In the genomic region with DNA sequence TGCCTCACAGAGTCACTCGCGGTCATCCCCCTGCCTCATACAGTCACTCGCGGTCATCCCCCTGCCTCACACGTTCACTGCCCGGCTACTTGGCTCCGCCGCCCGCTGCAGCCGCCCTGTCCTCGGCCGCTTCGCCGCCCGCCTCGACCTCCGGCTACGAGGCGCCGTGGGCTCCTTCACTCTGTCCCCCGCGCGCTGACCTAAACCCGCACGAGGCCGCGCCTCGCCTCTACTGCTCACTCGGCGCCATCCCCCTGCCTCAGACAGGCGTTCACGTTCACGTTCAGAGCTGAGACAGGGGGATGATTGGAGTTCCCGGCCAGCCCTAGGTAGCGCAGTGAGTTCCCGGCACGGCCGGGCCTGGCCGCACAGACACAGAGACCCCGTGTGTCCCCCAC, we compare ENCODE assay signal across 8 mouse cellular contexts. TPM values are rescaled to one million over a fixed set of nuclear protein-coding genes. Genes with fewer than 3 reads are reported as not detected.
DNase-seq lines count a peak whose midpoint lies in the region; ATAC-seq and TF ChIP-seq lines count a peak whose summit lies in the region.
"Not testable (repeated sequence)": the region's sequence is repeated elsewhere in the genome, so short reads cannot be mapped to it uniquely, and the experiment has no call there.

No protein-coding gene starts in this region.

- not testable (repeated sequence) for H3K4me1 ChIP-seq in bone marrow macrophage, adult 2 months (ENCODE audit: control insufficient read depth, insufficient read depth, low read length); heart, adult 2 months (ENCODE audit: control insufficient read depth, insufficient read depth, low read length); hindbrain, embryonic 16.5 days (ENCODE audit: control insufficient read depth, insufficient read depth, low read depth, low read length); limb, embryonic 12.5 days (replicated peaks); lung, postnatal 0 days (ENCODE audit: insufficient read depth, low read depth, low read length); neural tube, embryonic 12.5 days; thymus, adult 2 months (replicated peaks; ENCODE audit: control insufficient read depth, insufficient read depth, low read length)

- not testable (repeated sequence) for H3K9me3 ChIP-seq in hindbrain, embryonic 16.5 days (ENCODE audit: control insufficient read depth, low read length); limb, embryonic 12.5 days; neural tube, embryonic 12.5 days
- peaks cover 20% of the 10 kb centered on the region for H3K9me3 ChIP-seq in lung, postnatal 0 days (ENCODE audit: low read length)

- peak overlapping the region; percentile 62 for H3K4me2 ChIP-seq in hindbrain, embryonic 16.5 days (ENCODE audit: low read length)
- peak overlapping the region; percentile 49; the same call in 1 of the 2 replicates for H3K4me2 ChIP-seq in limb, embryonic 12.5 days
- peak overlapping the region; percentile 95 for H3K4me2 ChIP-seq in lung, postnatal 0 days (replicated peaks; ENCODE audit: low read depth, low read length)
- H3K4me2 ChIP-seq in neural tube, embryonic 12.5 days (replicated peaks), result not testable (repeated sequence)

- H3K27me3 ChIP-seq in heart, adult 2 months (ENCODE audit: control insufficient read depth, insufficient read depth, low read length); hindbrain, embryonic 16.5 days (replicated peaks; ENCODE audit: control insufficient read depth, insufficient read depth, low read length); limb, embryonic 12.5 days; lung, postnatal 0 days (replicated peaks; ENCODE audit: insufficient read depth, low read length); neural tube, embryonic 12.5 days (replicated peaks); thymus, adult 2 months (ENCODE audit: control insufficient read depth, insufficient read depth, low read length): not testable (repeated sequence)

- H3K4me3 ChIP-seq in bone marrow macrophage, adult 2 months (ENCODE audit: insufficient read depth, low read length), result peak overlapping the region; percentile 73
- H3K4me3 ChIP-seq in heart, adult 2 months, result peak overlapping the region; percentile 43
- peak overlapping the region; percentile 41 for H3K4me3 ChIP-seq in hindbrain, embryonic 16.5 days (ENCODE audit: low read length)
- H3K4me3 ChIP-seq in limb, embryonic 12.5 days (replicated peaks), result not testable (repeated sequence)
- H3K4me3 ChIP-seq in lung, postnatal 0 days (ENCODE audit: low read depth, low read length), result peak overlapping the region; percentile 47
- H3K4me3 ChIP-seq in neural tube, embryonic 12.5 days, result peak overlapping the region; percentile 23; the same call in 1 of the 2 replicates
- peak overlapping the region; percentile 85 for H3K4me3 ChIP-seq in thymus, adult 2 months (ENCODE audit: control insufficient read depth, insufficient read depth, low read length)

- peak; percentile 4 for ATAC-seq in erythroid progenitor cell, adult 5-6 weeks (replicated peaks; ENCODE audit: low FRiP score, poor library complexity, severe bottlenecking)
- ATAC-seq in hindbrain, embryonic 16.5 days; limb, embryonic 12.5 days (ENCODE audit: insufficient number of reproducible peaks, insufficient read depth, low FRiP score, low TSS enrichment, low read depth); lung, postnatal 0 days; neural tube, embryonic 12.5 days (ENCODE audit: low FRiP score, low read depth): not testable (repeated sequence)

- WGBS in heart, adult 2 months, result 32% methylated on average over 23 of the region's 40 CpGs
- WGBS in hindbrain, embryonic 16.5 days, result 13% methylated on average over 19 of the region's 40 CpGs
- WGBS in limb, embryonic 12.5 days, result no CpG with 5 or more reads among the region's 40 CpGs
- 51% methylated on average over 40 of the region's 40 CpGs for WGBS in lung, postnatal 0 days
- WGBS in neural tube, embryonic 12.5 days, result 29% methylated on average over 6 of the region's 40 CpGs
- 23% methylated on average over 4 of the region's 40 CpGs for WGBS in thymus, adult 2 months

- H3K79me2 ChIP-seq in heart, adult 2 months (replicated peaks; ENCODE audit: control insufficient read depth, insufficient read depth, low read length), result not testable (repeated sequence)

- H3K27ac ChIP-seq in bone marrow macrophage, adult 2 months (ENCODE audit: insufficient read depth, low read depth, low read length), result peak overlapping the region; percentile 68
- H3K27ac ChIP-seq in heart, adult 2 months, result peak overlapping the region; percentile 40
- peak overlapping the region; percentile 54 for H3K27ac ChIP-seq in hindbrain, embryonic 16.5 days (ENCODE audit: low read depth, low read length)
- H3K27ac ChIP-seq in limb, embryonic 12.5 days; lung, postnatal 0 days (ENCODE audit: low read length); neural tube, embryonic 12.5 days: not testable (repeated sequence)
- H3K27ac ChIP-seq in thymus, adult 2 months (ENCODE audit: control insufficient read depth, insufficient read depth, low read length), result peak overlapping the region; percentile 100

- H3K36me3 ChIP-seq in heart, adult 2 months (ENCODE audit: control insufficient read depth, insufficient read depth, low read length); hindbrain, embryonic 16.5 days (ENCODE audit: control insufficient read depth, insufficient read depth, low read length); limb, embryonic 12.5 days; lung, postnatal 0 days (ENCODE audit: insufficient read depth, low read length); neural tube, embryonic 12.5 days; thymus, adult 2 months (ENCODE audit: control insufficient read depth, insufficient read depth, low read length): not testable (repeated sequence)

- not testable (repeated sequence) for DNase-seq in heart, adult 2 months; thymus, adult 2 months
- DNase-seq in lung, postnatal 0 days (ENCODE audit: low spot score), result peak; percentile 3

- not testable (repeated sequence) for TF ChIP-seq POLR2A in bone marrow macrophage, adult 2 months (IDR thresholded peaks at IDR 0.05; ENCODE audit: borderline replicate concordance, low read depth, low read length); heart, adult 2 months (IDR thresholded peaks at IDR 0.05; ENCODE audit: insufficient read depth, low read depth, low read length); thymus, adult 2 months (IDR thresholded peaks at IDR 0.05; ENCODE audit: control insufficient read depth, extremely low read depth, insufficient read depth, low read length, poor library complexity)

- H3K9ac ChIP-seq in heart, adult 2 months (ENCODE audit: low read depth, low read length), result peak overlapping the region; percentile 76
- H3K9ac ChIP-seq in hindbrain, embryonic 16.5 days (ENCODE audit: low read depth, low read length), result peak overlapping the region; percentile 57
- not testable (repeated sequence) for H3K9ac ChIP-seq in limb, embryonic 12.5 days (replicated peaks); lung, postnatal 0 days (replicated peaks; ENCODE audit: low read depth); neural tube, embryonic 12.5 days

- not testable (repeated sequence) for TF ChIP-seq CTCF in bone marrow macrophage, adult 2 months (IDR thresholded peaks at IDR 0.05; ENCODE audit: low read depth, low read length); heart, adult 2 months (IDR thresholded peaks at IDR 0.05); lung, postnatal 0 days (IDR thresholded peaks at IDR 0.05); thymus, adult 2 months (IDR thresholded peaks at IDR 0.05; ENCODE audit: borderline replicate concordance, control insufficient read depth, extremely low read depth, insufficient read depth, low read length, poor library complexity)

- not testable (repeated sequence) for TF ChIP-seq EP300 in heart, adult 2 months (IDR thresholded peaks at IDR 0.05; ENCODE audit: insufficient read depth, low read depth, low read length); lung, postnatal 0 days (IDR thresholded peaks at IDR 0.05)

- intact Hi-C loops in heart, adult 2 months (cut with DNase I), result not testable (repeated sequence)

RNA-seq across cellular contexts. Expression of a gene that starts 12.0 kb away (rescaled TPM):
- polyA plus RNA-seq in bone marrow macrophage, adult 2 months (2012; ENCODE audit: insufficient read depth, insufficient read length, missing spikeins), result 94.6 and 113 TPM in 2 replicates
- total RNA-seq in erythroid progenitor cell, adult 5-6 weeks (2015; ENCODE audit: low replicate concordance), result 47.4 and 53.7 TPM in 2 replicates
- 67.6 and 103 TPM in 2 replicates for total RNA-seq in erythroid progenitor cell, adult 5-6 weeks (2017; ENCODE audit: low replicate concordance)
- 10 to 100 TPM; 22.9 to 27.8 TPM for total RNA-seq in heart, adult 2 months (2021)
- 27.5 and 60.9 TPM in 2 replicates for polyA plus RNA-seq in heart, adult 2 months (2012; rRNA removed)
- 91.3 and 180 TPM in 2 replicates for polyA plus RNA-seq in hindbrain, embryonic 16.5 days (2015; fragmentation: Nextera tagmentation; extraction: Ambion mirVana)
- polyA plus RNA-seq in limb, embryonic 12.5 days (2016; fragmentation: Nextera tagmentation; extraction: Ambion mirVana), result 190 and 276 TPM in 2 replicates
- 90.2 and 116 TPM in 2 replicates for polyA plus RNA-seq in lung, postnatal 0 days (2015; fragmentation: Nextera tagmentation; extraction: Ambion mirVana)
- polyA plus RNA-seq in neural tube, embryonic 12.5 days (2016; fragmentation: Nextera tagmentation; extraction: Ambion mirVana), result 240 and 361 TPM in 2 replicates
- polyA plus RNA-seq in thymus, adult 2 months (2012; rRNA removed), result 1,607 and 1,995 TPM in 2 replicates
